Mouse (Mus musculus): Measurements from ENCODE around the gene Abcb9. TPM values are rescaled to one million over a fixed set of nuclear protein-coding genes. Genes with fewer than 3 reads are reported as not detected.

The Abcb9 gene
- total RNA-seq (2017), result 0.84 and 2.4 TPM in 2 replicates

- ATAC-seq (replicated peaks in 1 of 2; ENCODE audit: insufficient read depth in 1 of 2, low FRiP score in 2 of 2, low TSS enrichment in 1 of 2, low read depth in 1 of 2, poor library complexity in 2 of 2, severe bottlenecking in 2 of 2), result peak; percentile 88 to 93
Measured at GRCm38 (mm10) chr5:124095596-124096232, at the start of gene Abcb9. TSS of gene Abcb9 (minus strand) at chr5:124095798.

DNA sequence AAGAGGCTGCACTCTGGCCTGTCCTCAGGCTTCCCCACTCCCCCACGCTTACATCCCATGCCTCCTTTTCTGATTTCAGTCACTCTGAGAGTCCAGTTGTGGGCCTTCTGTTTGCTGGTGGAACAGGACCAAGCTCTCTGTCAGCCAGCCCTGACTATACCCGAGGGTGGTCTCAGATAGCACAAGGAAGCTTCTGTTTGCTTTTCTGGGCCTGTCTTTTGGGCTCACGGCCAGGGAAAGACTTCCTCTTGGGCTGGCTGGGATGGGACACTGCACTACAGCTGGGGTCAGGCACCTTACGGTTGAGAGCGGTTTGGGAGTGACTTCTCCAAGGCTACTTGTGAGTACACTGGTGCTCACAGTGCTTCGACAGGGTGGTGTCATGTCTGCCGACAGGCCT lies 42.5 kb upstream of the Abcb9 start:
- ATAC-seq (replicated peaks in 1 of 2; ENCODE audit: insufficient read depth in 1 of 2, low FRiP score in 2 of 2, low TSS enrichment in 1 of 2, low read depth in 1 of 2, poor library complexity in 2 of 2, severe bottlenecking in 2 of 2), result no peak

GRCm38 (mm10) chr5:124134261-124134660 lies 38.7 kb upstream of the Abcb9 start:
- no peak for ATAC-seq (replicated peaks in 1 of 2; ENCODE audit: insufficient read depth in 1 of 2, low FRiP score in 2 of 2, low TSS enrichment in 1 of 2, low read depth in 1 of 2, poor library complexity in 2 of 2, severe bottlenecking in 2 of 2)

DNA sequence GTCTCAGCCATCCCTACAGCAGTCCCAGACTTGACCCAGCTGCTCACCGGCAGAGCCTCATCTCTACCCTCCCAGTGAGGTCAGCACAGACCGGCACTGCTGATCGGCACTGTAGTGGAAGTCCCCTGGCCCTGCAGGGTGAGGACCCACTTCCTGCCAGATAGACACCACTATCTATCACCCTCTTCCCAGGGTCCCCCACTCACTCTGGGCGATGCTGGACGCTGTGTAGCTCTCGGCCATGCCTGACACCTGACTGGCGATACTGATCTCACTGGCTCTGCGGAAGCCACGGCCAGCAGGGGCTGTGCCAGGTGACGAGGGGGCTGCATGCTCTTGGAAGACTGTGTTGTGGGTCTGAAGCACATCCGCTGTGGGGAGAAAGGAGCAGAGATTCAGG lies 29.5 kb upstream of the Abcb9 start:
- no peak for ATAC-seq (replicated peaks in 1 of 2; ENCODE audit: insufficient read depth in 1 of 2, low FRiP score in 2 of 2, low TSS enrichment in 1 of 2, low read depth in 1 of 2, poor library complexity in 2 of 2, severe bottlenecking in 2 of 2)

- no peak for ATAC-seq (replicated peaks in 1 of 2; ENCODE audit: insufficient read depth in 1 of 2, low FRiP score in 2 of 2, low TSS enrichment in 1 of 2, low read depth in 1 of 2, poor library complexity in 2 of 2, severe bottlenecking in 2 of 2)
Measured at GRCm38 (mm10) chr5:124122357-124122756, 26.8 kb upstream of the Abcb9 start.

GRCm38 (mm10) chr5:124119204-124119603 lies 23.6 kb upstream of the Abcb9 start:
- ATAC-seq (replicated peaks in 1 of 2; ENCODE audit: insufficient read depth in 1 of 2, low FRiP score in 2 of 2, low TSS enrichment in 1 of 2, low read depth in 1 of 2, poor library complexity in 2 of 2, severe bottlenecking in 2 of 2), result no peak

DNA sequence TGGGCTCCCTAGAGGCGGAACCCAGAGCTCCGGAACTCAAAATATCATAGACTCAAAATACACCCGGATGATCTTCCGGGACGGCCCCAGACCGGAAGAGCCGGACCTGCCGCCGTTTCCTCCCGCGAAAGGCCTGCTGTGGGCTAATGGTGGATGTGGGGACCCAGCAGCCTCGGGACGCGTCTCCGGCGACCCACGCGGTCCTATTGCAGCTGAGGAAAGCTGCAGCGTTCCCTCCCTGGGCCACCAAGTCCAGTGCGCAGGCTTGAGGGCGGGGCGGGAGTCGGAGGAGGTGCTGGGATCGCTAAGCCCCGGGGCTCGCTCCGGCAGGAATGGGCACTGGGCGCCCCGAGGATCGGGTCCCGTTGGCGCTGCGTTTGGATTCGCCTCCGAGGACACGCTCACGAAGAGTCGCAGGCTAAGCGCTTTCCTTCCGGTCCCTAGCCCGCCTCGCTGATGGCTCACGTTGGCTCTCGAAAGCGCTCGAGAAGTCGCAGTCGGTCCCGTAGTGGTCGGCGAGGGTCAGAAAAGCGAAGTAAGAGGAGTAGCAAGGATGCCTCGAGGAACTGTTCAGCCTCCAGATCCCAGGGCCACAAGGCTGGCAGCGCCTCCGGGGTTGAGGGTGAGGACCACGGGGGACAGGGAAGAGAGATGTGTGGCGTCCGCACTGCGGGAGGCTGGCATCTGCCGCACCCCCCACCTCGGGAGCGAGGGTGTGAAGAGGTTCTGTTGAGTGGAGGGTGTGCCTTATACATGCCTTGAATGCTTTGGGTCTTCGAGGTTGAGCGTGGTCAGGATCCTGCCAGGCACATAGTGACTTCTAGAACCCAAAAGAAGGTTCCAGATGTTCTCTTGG lies 20.6 kb upstream of the Abcb9 start, which contains the start of gene Arl6ip4:
Gene Arl6ip4 (plus strand): TSS at position 100 of the 856 bp plus-strand sequence.
- peak in 1 of 2 experiments; percentile 11; a peak in 1 of 4 replicates for ATAC-seq (replicated peaks in 1 of 2; ENCODE audit: insufficient read depth in 1 of 2, low FRiP score in 2 of 2, low TSS enrichment in 1 of 2, low read depth in 1 of 2, poor library complexity in 2 of 2, severe bottlenecking in 2 of 2)

DNA sequence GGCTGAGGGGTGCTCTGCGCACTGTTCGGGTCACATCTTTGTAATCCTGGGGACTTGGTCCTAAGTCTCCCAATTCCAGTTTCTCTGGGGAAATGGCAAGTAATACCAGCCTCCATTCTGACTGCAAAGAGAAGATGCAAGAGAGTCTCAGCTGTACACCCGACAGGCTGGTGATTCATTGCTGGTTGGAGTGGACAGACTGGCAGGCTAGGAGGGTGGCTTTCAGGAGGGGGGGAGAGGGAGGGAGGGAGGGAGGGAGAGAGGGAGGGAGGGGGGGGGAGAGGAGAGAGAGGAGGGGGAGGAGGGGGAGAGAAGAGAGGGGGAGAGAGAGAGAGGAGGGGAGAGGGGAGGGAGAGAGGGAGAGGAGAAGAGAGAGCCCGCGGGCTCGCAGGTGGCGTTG lies 19.9 kb upstream of the Abcb9 start:
- ATAC-seq (replicated peaks in 1 of 2; ENCODE audit: insufficient read depth in 1 of 2, low FRiP score in 2 of 2, low TSS enrichment in 1 of 2, low read depth in 1 of 2, poor library complexity in 2 of 2, severe bottlenecking in 2 of 2), result no peak

DNA sequence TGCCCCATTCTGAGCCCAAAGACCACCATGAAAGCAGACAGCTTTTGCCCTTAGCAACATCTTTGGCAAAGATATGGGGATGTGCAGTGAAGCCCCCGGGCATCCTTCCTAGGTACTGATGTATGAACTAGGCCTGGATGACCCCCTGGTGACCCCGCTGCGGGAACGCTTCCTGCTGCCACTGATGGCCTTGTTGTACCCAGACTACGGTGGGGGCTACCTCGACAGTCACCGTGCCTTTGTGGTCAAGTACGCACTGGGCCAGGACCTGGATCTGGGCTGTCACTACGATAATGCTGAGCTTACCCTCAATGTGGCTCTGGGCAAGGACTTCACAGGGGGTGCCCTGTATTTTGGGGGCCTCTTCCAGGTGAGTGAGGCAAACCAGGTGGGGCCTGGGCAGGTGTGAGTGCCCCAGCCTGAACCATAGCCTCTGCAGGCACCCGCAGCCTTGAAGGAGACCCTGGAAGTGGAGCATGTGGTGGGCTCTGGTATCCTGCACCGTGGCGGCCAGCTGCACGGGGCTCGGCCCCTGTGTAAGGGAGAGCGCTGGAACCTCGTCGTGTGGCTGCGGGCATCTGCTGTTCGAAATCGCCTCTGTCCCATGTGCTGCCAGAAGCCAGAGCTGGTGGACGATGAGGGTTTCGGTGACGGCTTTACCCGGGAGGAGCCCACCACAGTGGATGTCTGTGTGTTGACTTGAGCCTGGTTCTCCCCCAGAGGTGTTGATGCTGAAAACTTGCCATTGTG lies 18.9 kb upstream of the Abcb9 start:
- ATAC-seq (replicated peaks in 1 of 2; ENCODE audit: insufficient read depth in 1 of 2, low FRiP score in 2 of 2, low TSS enrichment in 1 of 2, low read depth in 1 of 2, poor library complexity in 2 of 2, severe bottlenecking in 2 of 2), result no peak

- peak; percentile 38 to 51; a peak in 3 of 4 replicates for ATAC-seq (replicated peaks in 1 of 2; ENCODE audit: insufficient read depth in 1 of 2, low FRiP score in 2 of 2, low TSS enrichment in 1 of 2, low read depth in 1 of 2, poor library complexity in 2 of 2, severe bottlenecking in 2 of 2)
Measured at GRCm38 (mm10) chr5:124113030-124113429, 17.4 kb upstream of the Abcb9 start.

DNA sequence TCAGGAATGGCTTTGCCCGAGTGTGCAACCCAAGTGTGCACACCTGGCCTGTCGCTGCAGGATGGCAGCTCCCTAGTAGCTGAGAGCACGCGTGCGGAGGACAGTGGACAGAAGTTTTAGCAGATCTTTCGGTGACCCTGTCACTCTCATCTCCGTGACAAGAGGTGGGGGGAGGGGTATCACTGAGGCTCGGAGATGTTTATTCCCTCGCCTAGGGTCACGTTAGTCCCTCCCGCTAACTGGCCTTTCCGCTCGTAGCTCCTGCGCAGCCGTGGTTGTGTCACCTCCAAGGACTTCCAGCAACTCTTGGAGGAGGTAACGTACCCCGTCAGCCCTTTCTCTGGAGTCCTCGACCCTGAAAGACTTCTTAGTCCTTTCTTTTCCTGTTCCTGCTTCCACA lies 16.9 kb upstream of the Abcb9 start:
- no peak for ATAC-seq (replicated peaks in 1 of 2; ENCODE audit: insufficient read depth in 1 of 2, low FRiP score in 2 of 2, low TSS enrichment in 1 of 2, low read depth in 1 of 2, poor library complexity in 2 of 2, severe bottlenecking in 2 of 2)

DNA sequence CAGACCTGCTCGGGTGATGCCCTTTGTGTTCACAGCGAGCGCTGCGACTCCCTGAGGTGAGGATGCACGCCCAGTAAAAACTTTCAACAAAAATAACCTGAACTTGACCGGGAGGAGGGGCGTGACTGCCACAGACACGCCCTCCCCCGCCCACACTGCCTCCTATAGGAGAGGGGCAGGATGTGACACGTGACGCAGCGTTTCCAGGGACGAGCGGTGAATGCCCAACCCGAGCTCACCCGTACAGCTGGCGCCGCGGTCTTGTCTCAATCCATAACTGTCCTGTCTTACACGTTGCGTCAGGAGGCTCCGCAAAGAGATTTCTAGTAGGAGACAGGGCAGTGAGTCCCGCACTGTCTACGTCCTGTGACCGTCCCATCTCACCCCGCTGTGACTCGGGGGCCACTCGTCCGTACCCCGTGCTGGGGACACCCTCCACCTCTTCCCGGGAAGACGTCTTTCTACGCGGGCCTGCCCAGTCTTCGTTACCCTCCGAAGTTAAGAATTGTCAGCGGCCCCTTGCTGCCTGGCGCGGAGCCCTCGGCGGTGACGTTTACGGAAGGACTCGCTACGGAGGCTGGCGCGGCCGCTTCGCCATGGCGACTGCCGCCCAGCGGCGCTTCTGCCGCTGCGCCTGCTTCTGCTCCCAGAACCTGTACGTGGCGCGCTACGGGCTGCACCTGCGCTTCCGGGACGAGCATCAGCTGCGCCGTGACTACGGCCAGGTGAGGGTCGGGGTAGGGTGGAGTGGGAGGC lies 16.3 kb upstream of the Abcb9 start, which contains the start of gene Ogfod2:
Gene Ogfod2 (plus strand): TSS at position 556 of the 756 bp plus-strand sequence.
- peak; percentile 89 to 93 for ATAC-seq (replicated peaks in 1 of 2; ENCODE audit: insufficient read depth in 1 of 2, low FRiP score in 2 of 2, low TSS enrichment in 1 of 2, low read depth in 1 of 2, poor library complexity in 2 of 2, severe bottlenecking in 2 of 2)

- ATAC-seq (replicated peaks in 1 of 2; ENCODE audit: insufficient read depth in 1 of 2, low FRiP score in 2 of 2, low TSS enrichment in 1 of 2, low read depth in 1 of 2, poor library complexity in 2 of 2, severe bottlenecking in 2 of 2), result no peak
Measured at GRCm38 (mm10) chr5:124111077-124111741, 15.6 kb upstream of the Abcb9 start.

DNA sequence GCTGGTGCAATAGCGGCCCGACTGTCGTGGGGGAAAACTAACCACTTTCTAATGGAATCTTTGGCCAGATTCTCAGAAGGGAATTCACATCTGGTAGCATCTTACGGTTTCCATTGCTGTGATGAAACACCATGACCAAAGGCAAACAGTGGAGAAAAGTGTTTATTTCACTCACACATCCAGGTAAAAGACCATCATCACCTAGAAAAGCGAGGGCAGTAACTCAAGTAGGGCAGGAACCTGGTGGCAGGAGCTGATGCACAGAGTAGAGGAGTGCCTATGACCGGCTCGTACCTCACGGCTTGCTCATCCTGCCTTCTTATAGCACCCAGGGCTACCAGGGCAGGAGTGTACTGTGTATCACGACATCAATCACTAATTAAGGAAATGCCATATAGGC lies 8.0 kb upstream of the Abcb9 start:
- no peak for ATAC-seq (replicated peaks in 1 of 2; ENCODE audit: insufficient read depth in 1 of 2, low FRiP score in 2 of 2, low TSS enrichment in 1 of 2, low read depth in 1 of 2, poor library complexity in 2 of 2, severe bottlenecking in 2 of 2)

- no peak for ATAC-seq (replicated peaks in 1 of 2; ENCODE audit: insufficient read depth in 1 of 2, low FRiP score in 2 of 2, low TSS enrichment in 1 of 2, low read depth in 1 of 2, poor library complexity in 2 of 2, severe bottlenecking in 2 of 2)
Measured at GRCm38 (mm10) chr5:124103020-124103419, 7.4 kb upstream of the Abcb9 start.

GRCm38 (mm10) chr5:124102326-124102725 lies 6.7 kb upstream of the Abcb9 start:
- no peak for ATAC-seq (replicated peaks in 1 of 2; ENCODE audit: insufficient read depth in 1 of 2, low FRiP score in 2 of 2, low TSS enrichment in 1 of 2, low read depth in 1 of 2, poor library complexity in 2 of 2, severe bottlenecking in 2 of 2)

All from hematopoietic stem cell, adult 5-6 weeks (primary cell).